Mouse (Mus musculus) kidney, adult 2 months (tissue): ENCODE measurements around the gene Dedd2. TPM values are rescaled to one million over a fixed set of nuclear protein-coding genes. Genes with fewer than 3 reads are reported as not detected.

Source experiments
- DNase-seq: peaks from one replicate; pipeline ENCODE4 v3.0.0; 2021
- H3K27ac ChIP-seq: fragments of 200-500 bp; 2 replicates; pipeline ENCODE4 v1.5.1; 2012; ENCODE audit warnings: low read depth, low read length, control low read depth, inconsistent platforms; ENCODE audit not compliant: insufficient read depth
- H3K27me3 ChIP-seq: fragments of 200-500 bp; replicated peaks from 2 replicates; pipeline ENCODE4 v1.6.1; 2012; ENCODE audit warnings: mild to moderate bottlenecking, moderate library complexity, low read length, inconsistent platforms; ENCODE audit not compliant: control insufficient read depth, insufficient read depth
- H3K36me3 ChIP-seq: fragments of 200-500 bp; 2 replicates; pipeline ENCODE4 v1.6.1; 2012; ENCODE audit warnings: mild to moderate bottlenecking, moderate library complexity, low read length, inconsistent platforms; ENCODE audit not compliant: control insufficient read depth, insufficient read depth
- H3K4me1 ChIP-seq: fragments of 200-500 bp; 2 replicates; pipeline ENCODE4 v1.6.1; 2011; ENCODE audit warnings: low read length; ENCODE audit not compliant: control insufficient read depth, insufficient read depth
- H3K4me3 ChIP-seq: fragments of 200-500 bp; 2 replicates; pipeline ENCODE4 v1.5.1; 2011; ENCODE audit warnings: mild to moderate bottlenecking, low read depth, low read length, control low read depth; ENCODE audit not compliant: insufficient read depth
- CTCF ChIP-seq: fragments of 200-500 bp; conservative IDR thresholded peaks from 2 replicates; pipeline ENCODE4 v1.5.1; 2011; ENCODE audit warnings: low read depth, mild to moderate bottlenecking, control low read depth, low read length, moderate library complexity, mixed read lengths; ENCODE audit not compliant: insufficient read depth, insufficient read length
- POLR2A ChIP-seq: fragments of 200-500 bp; IDR thresholded peaks from one replicate; pipeline ENCODE4 v1.6.1; 2011; ENCODE audit warnings: low read depth, low read length, control low read depth
- WGBS: fragments of 180-500 bp; shearing (Covaris S2); methylation state at CpG from one replicate; pipeline ENCODE4 v1.1.7; 2018; 5-methylcytosine and 5-hydroxymethylcytosine counted together
- polyA plus RNA-seq: library from polyadenylated mRNA; depleted of rRNA; stranded (reverse); fragments of >200 nt; gene quantifications from 2 replicates; pipeline ENCODE4 v1.2.3, GENCODE M21; 2012

Dedd2 gene
- polyA plus RNA-seq, 1 experiment = 34.8 TPM

GRCm38 (mm10) chr7:25187662-25188650, 32.5 kb downstream of the Dedd2 start:
- DNase-seq = peak; percentile 85
- H3K4me3 ChIP-seq = no peak overlapping the region
- no peak for TF ChIP-seq POLR2A
- TF ChIP-seq CTCF = peak; percentile 95
- no peaks in the 10 kb centered on the region for H3K36me3 ChIP-seq
- no peak overlapping the region for H3K27ac ChIP-seq
- 26% methylated on average over 21 of the region's 21 CpGs for WGBS
- no peaks in the 10 kb centered on the region for H3K4me1 ChIP-seq
- H3K27me3 ChIP-seq = no peaks in the 10 kb centered on the region

- TF ChIP-seq CTCF = no peak
- TF ChIP-seq POLR2A = no peak
- WGBS = 70% methylated on average over 6 of the region's 6 CpGs
- DNase-seq = no peak
- Histone ChIP-seq H3K4me1 (no peaks in the 10 kb centered on the region), H3K4me3 (no peak overlapping the region), H3K27me3 (peaks cover 3% of the 10 kb centered on the region; the same call in 1 of the 2 replicates), H3K36me3 (no peaks in the 10 kb centered on the region), H3K27ac (no peak overlapping the region)
Observed at GRCm38 (mm10) chr7:25184091-25184490, 36.3 kb downstream of the Dedd2 start.

- WGBS = 6% methylated on average over 21 of the region's 21 CpGs
- H3K36me3 ChIP-seq = no peaks in the 10 kb centered on the region
- H3K4me1 ChIP-seq = no peaks in the 10 kb centered on the region
- H3K4me3 ChIP-seq = no peak overlapping the region
- TF ChIP-seq POLR2A (no peak), CTCF (no peak)
- H3K27me3 ChIP-seq = peaks cover 3% of the 10 kb centered on the region; the same call in 1 of the 2 replicates
- no peak for DNase-seq
- H3K27ac ChIP-seq = no peak overlapping the region
Observed at GRCm38 (mm10) chr7:25181814-25182213, 38.6 kb downstream of the Dedd2 start.

GRCm38 (mm10) chr7:25181331-25181790, 39.1 kb downstream of the Dedd2 start:
- no peaks in the 10 kb centered on the region for H3K4me1 ChIP-seq
- H3K27ac ChIP-seq = no peak overlapping the region
- H3K36me3 ChIP-seq = no peaks in the 10 kb centered on the region
- DNase-seq = peak; percentile 21
- no peak for TF ChIP-seq POLR2A
- peak; percentile 56 for TF ChIP-seq CTCF
- WGBS = 1% methylated on average over 15 of the region's 15 CpGs
- H3K27me3 ChIP-seq = peaks cover 3% of the 10 kb centered on the region; the same call in 1 of the 2 replicates
- no peak overlapping the region for H3K4me3 ChIP-seq

GRCm38 (mm10) chr7:25180512-25180911, 39.9 kb downstream of the Dedd2 start:
- WGBS = 5% methylated on average over 6 of the region's 6 CpGs
- H3K4me3 ChIP-seq = no peak overlapping the region
- no peak for DNase-seq
- H3K36me3 ChIP-seq = no peaks in the 10 kb centered on the region
- H3K27ac ChIP-seq = no peak overlapping the region
- peaks cover 3% of the 10 kb centered on the region; the same call in 1 of the 2 replicates for H3K27me3 ChIP-seq
- no peak for TF ChIP-seq CTCF
- no peak for TF ChIP-seq POLR2A
- H3K4me1 ChIP-seq = no peaks in the 10 kb centered on the region

- no peaks in the 10 kb centered on the region for H3K36me3 ChIP-seq
- H3K27ac ChIP-seq = no peak within 1 kb of the TSS
- no peaks in the 10 kb centered on the region for H3K4me1 ChIP-seq
- peak; percentile 47 for DNase-seq
- WGBS = under 1% methylated on average over 56 of the region's 56 CpGs
- peak within 1 kb of the TSS; percentile 40; the same call in 1 of the 2 replicates for H3K4me3 ChIP-seq
- H3K27me3 ChIP-seq = peaks cover 3% of the 10 kb centered on the region; the same call in 1 of the 2 replicates
- TF ChIP-seq POLR2A (no peak), CTCF (no peak; the same call in 1 of the 2 replicates)
Observed at GRCm38 (mm10) chr7:25179606-25180161, 40.7 kb downstream of the Dedd2 start, which contains the start of gene Pou2f2. Gene Pou2f2 (minus strand): TSS chr7:25179726.

GRCm38 (mm10) chr7:25178787-25179605, 41.4 kb downstream of the Dedd2 start:
- Histone ChIP-seq H3K27ac (no peak overlapping the region), H3K4me3 (peak overlapping the region; percentile 13; the same call in 1 of the 2 replicates), H3K36me3 (no peaks in the 10 kb centered on the region), H3K4me1 (no peaks in the 10 kb centered on the region), H3K27me3 (peaks cover 3% of the 10 kb centered on the region; the same call in 1 of the 2 replicates)
- DNase-seq = no peak
- no peak for TF ChIP-seq CTCF
- no peak for TF ChIP-seq POLR2A
- WGBS = 2% methylated on average over 56 of the region's 56 CpGs
